Mouse (Mus musculus): ENCODE data around the gene Csrp2.

Csrp2 gene

GRCm38 (mm10) chr10:110974463-110974862 lies 54.9 kb downstream of the Csrp2 start:
- DNase-seq = peak; percentile 66

GRCm38 (mm10) chr10:110974885-110975284 lies 55.3 kb downstream of the Csrp2 start:
- no peak for DNase-seq

GRCm38 (mm10) chr10:110976046-110976445 lies 56.5 kb downstream of the Csrp2 start:
- DNase-seq = peak; percentile 50

- no peak for DNase-seq
These were observed 57.8 kb downstream of the Csrp2 start for GRCm38 (mm10) chr10:110977379-110977778.

GRCm38 (mm10) chr10:110979431-110979830 lies 59.8 kb downstream of the Csrp2 start:
- no peak for DNase-seq

- DNase-seq = no peak
These were observed 60.9 kb downstream of the Csrp2 start for GRCm38 (mm10) chr10:110980441-110980840.

- no peak for DNase-seq
These were observed 63.2 kb downstream of the Csrp2 start for GRCm38 (mm10) chr10:110982771-110983170.

- no peak for DNase-seq
These were observed 67.1 kb downstream of the Csrp2 start for GRCm38 (mm10) chr10:110986682-110987081.
